Mouse (Mus musculus): ENCODE results near the gene Jazf1. TPM values are rescaled to one million over a fixed set of nuclear protein-coding genes. Genes with fewer than 3 reads are reported as not detected.

Gene Jazf1
- total RNA-seq, 2 experiments from 2014 or later = 0.34 to 0.52 TPM

- DNase-seq (ENCODE audit: low spot score) = peak; percentile 65
These were observed 343.5 kb downstream of the Jazf1 start for GRCm38 (mm10) chr6:52724805-52725439.

Other genes starting within 250 kb of the Jazf1 start
- gene Creb5, start 218.6 kb upstream of the Jazf1 start, total RNA-seq (2021) = 1 to 10 TPM; 3.5 to 7.0 TPM